Mouse (Mus musculus): Measurements from ENCODE around the gene Inpp5f. TPM values are rescaled to one million over a fixed set of nuclear protein-coding genes. Genes with fewer than 3 reads are reported as not detected.

Inpp5f gene
- polyA plus RNA-seq, 1 experiment from 2014 or later = 257 TPM

DNA sequence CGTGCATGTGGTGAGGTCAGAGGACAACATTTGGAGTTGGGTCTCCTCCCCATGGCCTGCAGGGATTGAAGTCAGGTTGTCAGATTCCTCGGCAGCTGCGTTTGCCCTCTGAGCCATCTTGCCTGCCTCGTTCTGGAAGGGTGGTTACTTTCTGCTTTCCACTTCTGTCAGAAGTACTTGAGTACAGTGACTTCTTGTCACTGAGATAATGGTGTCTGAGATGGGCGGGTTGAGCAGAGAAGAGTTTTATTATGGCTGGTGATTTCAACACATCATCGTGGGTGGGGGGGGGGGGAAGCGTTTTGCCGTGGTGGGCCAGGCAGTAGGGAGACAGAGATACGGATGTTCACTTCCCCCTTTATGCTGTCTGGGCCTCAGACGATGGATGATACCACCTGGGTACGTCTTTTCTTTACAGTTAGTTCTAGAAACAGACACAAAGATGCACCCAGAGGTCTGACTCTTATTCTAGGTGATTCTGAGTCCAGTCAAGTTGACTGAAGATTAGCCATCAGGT is 53.8 kb downstream of the Inpp5f start:
- no peak overlapping the region for H3K9ac ChIP-seq (ENCODE audit: low read length)
- H3K4me3 ChIP-seq (ENCODE audit: low read depth, low read length) = no peak overlapping the region
- no peaks in the 10 kb centered on the region for H3K27me3 ChIP-seq (replicated peaks; ENCODE audit: control insufficient read depth, insufficient read depth, low read length)
- no peaks in the 10 kb centered on the region for H3K4me1 ChIP-seq (ENCODE audit: control insufficient read depth, insufficient read depth, low read length)
- H3K9me3 ChIP-seq (replicated peaks; ENCODE audit: control insufficient read depth, low read length) = no peaks in the 10 kb centered on the region
- no peak overlapping the region for H3K4me2 ChIP-seq (ENCODE audit: low read length)
- H3K27ac ChIP-seq (ENCODE audit: low read depth, low read length) = no peak overlapping the region
- DNase-seq (ENCODE audit: low spot score) (no peak), ATAC-seq (no peak)
- H3K36me3 ChIP-seq (ENCODE audit: control insufficient read depth, insufficient read depth, low read length) = no peaks in the 10 kb centered on the region
- WGBS = 93% methylated on average over 11 of the region's 11 CpGs

- Histone ChIP-seq H3K4me2 (ENCODE audit: low read length) (no peak overlapping the region), H3K27ac (ENCODE audit: low read depth, low read length) (peak overlapping the region; percentile 23; the same call in 1 of the 2 replicates), H3K9me3 (replicated peaks; ENCODE audit: control insufficient read depth, low read length) (no peaks in the 10 kb centered on the region), H3K9ac (ENCODE audit: low read length) (no peak overlapping the region), H3K4me3 (ENCODE audit: low read depth, low read length) (no peak overlapping the region), H3K27me3 (replicated peaks; ENCODE audit: control insufficient read depth, insufficient read depth, low read length) (no peaks in the 10 kb centered on the region), H3K4me1 (ENCODE audit: control insufficient read depth, insufficient read depth, low read length) (peaks cover 7% of the 10 kb centered on the region; the same call in 1 of the 2 replicates), H3K36me3 (ENCODE audit: control insufficient read depth, insufficient read depth, low read length) (no peaks in the 10 kb centered on the region)
- no peak for ATAC-seq
- 48% methylated on average over 5 of the region's 5 CpGs for WGBS
- peak; percentile 29 for DNase-seq (ENCODE audit: low spot score)
Observed at GRCm38 (mm10) chr7:128667788-128668187, 56.7 kb downstream of the Inpp5f start.

- Histone ChIP-seq H3K9ac (ENCODE audit: low read length) (no peak overlapping the region), H3K4me3 (ENCODE audit: low read depth, low read length) (no peak overlapping the region), H3K4me1 (ENCODE audit: control insufficient read depth, insufficient read depth, low read length) (peaks cover 16% of the 10 kb centered on the region; the same call in 1 of the 2 replicates), H3K9me3 (replicated peaks; ENCODE audit: control insufficient read depth, low read length) (no peaks in the 10 kb centered on the region), H3K27me3 (replicated peaks; ENCODE audit: control insufficient read depth, insufficient read depth, low read length) (no peaks in the 10 kb centered on the region), H3K27ac (ENCODE audit: low read depth, low read length) (no peak overlapping the region), H3K4me2 (ENCODE audit: low read length) (no peak overlapping the region), H3K36me3 (ENCODE audit: control insufficient read depth, insufficient read depth, low read length) (no peaks in the 10 kb centered on the region)
- ATAC-seq (no peak), DNase-seq (ENCODE audit: low spot score) (peak; percentile 30)
- 34% methylated on average over 2 of the region's 2 CpGs for WGBS
Observed at GRCm38 (mm10) chr7:128668831-128669230, 57.7 kb downstream of the Inpp5f start.

DNA sequence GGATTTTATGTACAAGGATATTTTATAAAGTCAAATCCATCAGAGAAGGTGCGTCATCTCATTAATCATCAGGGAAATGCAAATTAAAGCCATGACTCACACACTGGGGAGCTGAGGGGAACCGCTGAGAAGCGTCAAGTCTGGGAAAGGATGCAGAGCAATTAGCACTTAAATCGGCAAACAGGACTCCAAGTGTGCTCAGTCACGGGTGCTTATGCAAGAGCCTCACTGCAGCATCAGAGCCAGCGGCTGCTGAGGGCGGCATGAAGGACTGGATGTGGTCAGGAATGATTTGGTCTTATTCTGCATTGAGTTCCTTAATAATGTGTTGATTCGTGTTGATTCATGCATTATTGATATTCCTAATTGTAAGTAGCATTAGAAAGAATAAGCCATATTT is 60.8 kb downstream of the Inpp5f start:
- H3K4me1 ChIP-seq (ENCODE audit: control insufficient read depth, insufficient read depth, low read length) = peaks cover 16% of the 10 kb centered on the region; the same call in 1 of the 2 replicates
- ATAC-seq = peak; percentile 92
- WGBS = 2% methylated on average over 8 of the region's 8 CpGs
- peaks cover 3% of the 10 kb centered on the region for H3K36me3 ChIP-seq (ENCODE audit: control insufficient read depth, insufficient read depth, low read length)
- peak overlapping the region; percentile 79 for H3K27ac ChIP-seq (ENCODE audit: low read depth, low read length)
- DNase-seq (ENCODE audit: low spot score) = peak; percentile 90
- 0 out of 2 replicates have a peak overlapping the region, but pooled peaks have one; percentile 22 for H3K9ac ChIP-seq (ENCODE audit: low read length)
- H3K9me3 ChIP-seq (replicated peaks; ENCODE audit: control insufficient read depth, low read length) = no peaks in the 10 kb centered on the region
- H3K4me2 ChIP-seq (ENCODE audit: low read length) = peak overlapping the region; percentile 35
- no peaks in the 10 kb centered on the region for H3K27me3 ChIP-seq (replicated peaks; ENCODE audit: control insufficient read depth, insufficient read depth, low read length)
- 0 out of 2 replicates have a peak overlapping the region, but pooled peaks have one; percentile 0 for H3K4me3 ChIP-seq (ENCODE audit: low read depth, low read length)

GRCm38 (mm10) chr7:128672408-128673010 is 61.4 kb downstream of the Inpp5f start:
- peaks cover 16% of the 10 kb centered on the region; the same call in 1 of the 2 replicates for H3K4me1 ChIP-seq (ENCODE audit: control insufficient read depth, insufficient read depth, low read length)
- DNase-seq (ENCODE audit: low spot score) (peak; percentile 67), ATAC-seq (peak; percentile 73)
- H3K36me3 ChIP-seq (ENCODE audit: control insufficient read depth, insufficient read depth, low read length) = peaks cover 4% of the 10 kb centered on the region
- 2% methylated on average over 15 of the region's 15 CpGs for WGBS
- peak overlapping the region; percentile 22; the same call in 1 of the 2 replicates for H3K9ac ChIP-seq (ENCODE audit: low read length)
- no peaks in the 10 kb centered on the region for H3K27me3 ChIP-seq (replicated peaks; ENCODE audit: control insufficient read depth, insufficient read depth, low read length)
- H3K4me2 ChIP-seq (ENCODE audit: low read length) = peak overlapping the region; percentile 35
- H3K4me3 ChIP-seq (ENCODE audit: low read depth, low read length) = 0 out of 2 replicates have a peak overlapping the region, but pooled peaks have one; percentile 0
- no peaks in the 10 kb centered on the region for H3K9me3 ChIP-seq (replicated peaks; ENCODE audit: control insufficient read depth, low read length)
- H3K27ac ChIP-seq (ENCODE audit: low read depth, low read length) = peak overlapping the region; percentile 79

DNA sequence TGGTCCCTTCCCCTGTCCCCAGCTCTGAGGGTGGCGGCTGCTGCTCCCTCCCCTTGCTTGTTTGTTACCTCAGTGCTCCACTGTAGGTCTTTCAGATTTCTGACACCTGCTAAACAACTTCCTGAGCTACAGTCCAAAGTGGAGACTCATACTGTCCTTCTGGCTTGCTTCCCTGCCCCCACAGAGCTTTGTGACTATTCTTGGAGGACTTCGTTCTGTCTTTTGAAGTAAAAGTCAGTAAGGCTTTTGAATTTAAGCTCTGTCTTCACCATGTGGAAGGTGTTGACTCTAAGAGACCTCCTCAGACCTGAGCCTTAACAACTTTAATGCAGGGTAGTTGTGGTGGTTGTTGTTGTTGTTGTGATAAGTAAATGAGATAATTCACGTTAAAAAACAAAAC is 67.4 kb downstream of the Inpp5f start:
- WGBS = 64% methylated on average over 3 of the region's 3 CpGs
- peaks cover 1% of the 10 kb centered on the region; the same call in 1 of the 2 replicates for H3K4me1 ChIP-seq (ENCODE audit: control insufficient read depth, insufficient read depth, low read length)
- H3K4me3 ChIP-seq (ENCODE audit: low read depth, low read length) = no peak overlapping the region
- H3K9me3 ChIP-seq (replicated peaks; ENCODE audit: control insufficient read depth, low read length) = no peaks in the 10 kb centered on the region
- no peak overlapping the region for H3K27ac ChIP-seq (ENCODE audit: low read depth, low read length)
- ATAC-seq (no peak), DNase-seq (ENCODE audit: low spot score) (no peak)
- H3K27me3 ChIP-seq (replicated peaks; ENCODE audit: control insufficient read depth, insufficient read depth, low read length) = no peaks in the 10 kb centered on the region
- no peak overlapping the region for H3K9ac ChIP-seq (ENCODE audit: low read length)
- peaks cover 13% of the 10 kb centered on the region for H3K36me3 ChIP-seq (ENCODE audit: control insufficient read depth, insufficient read depth, low read length)
- H3K4me2 ChIP-seq (ENCODE audit: low read length) = no peak overlapping the region

GRCm38 (mm10) chr7:128687821-128688564 is 76.9 kb downstream of the Inpp5f start:
- ATAC-seq (peak; percentile 86), DNase-seq (ENCODE audit: low spot score) (peak; percentile 93)
- Histone ChIP-seq H3K4me2 (ENCODE audit: low read length) (peak overlapping the region; percentile 44), H3K4me1 (ENCODE audit: control insufficient read depth, insufficient read depth, low read length) (no peaks in the 10 kb centered on the region), H3K27me3 (replicated peaks; ENCODE audit: control insufficient read depth, insufficient read depth, low read length) (no peaks in the 10 kb centered on the region), H3K9me3 (replicated peaks; ENCODE audit: control insufficient read depth, low read length) (peaks cover 4% of the 10 kb centered on the region; the same call in 1 of the 2 replicates), H3K36me3 (ENCODE audit: control insufficient read depth, insufficient read depth, low read length) (peaks cover 45% of the 10 kb centered on the region), H3K4me3 (ENCODE audit: low read depth, low read length) (peak overlapping the region; percentile 46), H3K27ac (ENCODE audit: low read depth, low read length) (peak overlapping the region; percentile 91), H3K9ac (ENCODE audit: low read length) (peak overlapping the region; percentile 77)
- WGBS = 62% methylated on average over 56 of the region's 56 CpGs

DNA sequence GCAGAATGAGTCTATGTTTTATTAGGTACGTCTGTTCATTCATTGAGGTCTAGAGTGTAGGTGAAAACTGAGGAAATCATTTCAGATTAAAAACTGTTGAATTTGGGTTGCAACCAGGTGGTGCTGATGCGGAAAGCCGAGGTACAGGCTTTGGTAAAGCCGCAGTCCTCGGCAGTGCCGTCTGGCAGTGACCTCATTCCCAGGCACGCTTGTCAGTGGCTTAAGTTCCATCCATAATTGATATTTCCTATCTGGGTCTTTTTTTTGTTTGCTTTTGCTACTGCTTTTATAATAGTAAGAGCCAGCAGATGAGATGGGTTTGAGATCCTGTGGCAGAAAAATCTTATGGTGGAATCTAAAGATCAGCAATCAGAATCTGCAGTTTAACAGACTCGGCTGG is 78.2 kb downstream of the Inpp5f start:
- peaks cover 4% of the 10 kb centered on the region; the same call in 1 of the 2 replicates for H3K9me3 ChIP-seq (replicated peaks; ENCODE audit: control insufficient read depth, low read length)
- no peak for ATAC-seq
- H3K27me3 ChIP-seq (replicated peaks; ENCODE audit: control insufficient read depth, insufficient read depth, low read length) = no peaks in the 10 kb centered on the region
- H3K9ac ChIP-seq (ENCODE audit: low read length) = peak overlapping the region; percentile 77
- H3K27ac ChIP-seq (ENCODE audit: low read depth, low read length) = peak overlapping the region; percentile 76
- H3K36me3 ChIP-seq (ENCODE audit: control insufficient read depth, insufficient read depth, low read length) = peaks cover 50% of the 10 kb centered on the region
- no peaks in the 10 kb centered on the region for H3K4me1 ChIP-seq (ENCODE audit: control insufficient read depth, insufficient read depth, low read length)
- 51% methylated on average over 8 of the region's 8 CpGs for WGBS
- H3K4me2 ChIP-seq (ENCODE audit: low read length) = peak overlapping the region; percentile 44
- DNase-seq (ENCODE audit: low spot score) = peak; percentile 39
- H3K4me3 ChIP-seq (ENCODE audit: low read depth, low read length) = peak overlapping the region; percentile 46

Data from forebrain, embryonic 14.5 days (tissue).